Comparison of ENCODE assay signal across 8 mouse cellular contexts in genomic region chr19:55643931-55644330, GRCm38 (mm10).
DNase-seq lines count a peak whose midpoint lies in the region; ATAC-seq and TF ChIP-seq lines count a peak whose summit lies in the region.

No protein-coding gene starts in this region.

- H3K4me3 ChIP-seq in kidney, postnatal 0 days (replicated peaks; ENCODE audit: low read depth, low read length), result peak overlapping the region; percentile 36; the same call in 1 of the 2 replicates
- peak overlapping the region; percentile 60; the same call in 1 of the 2 replicates for H3K4me3 ChIP-seq in brown adipose tissue, adult 24 weeks (ENCODE audit: insufficient read depth, low read depth, low read length)
- no peak overlapping the region for H3K4me3 ChIP-seq in forebrain, embryonic 15.5 days
- H3K4me3 ChIP-seq in liver, embryonic 12.5 days, result peak overlapping the region; percentile 54

- no peaks in the 10 kb centered on the region for H3K9me3 ChIP-seq in kidney, postnatal 0 days (replicated peaks; ENCODE audit: low read length)
- no peaks in the 10 kb centered on the region for H3K9me3 ChIP-seq in forebrain, embryonic 15.5 days
- no peaks in the 10 kb centered on the region for H3K9me3 ChIP-seq in liver, embryonic 12.5 days (replicated peaks)

- no peaks in the 10 kb centered on the region for H3K36me3 ChIP-seq in kidney, postnatal 0 days (ENCODE audit: insufficient read depth, low read length)
- H3K36me3 ChIP-seq in forebrain, embryonic 15.5 days, result no peaks in the 10 kb centered on the region
- no peaks in the 10 kb centered on the region for H3K36me3 ChIP-seq in liver, embryonic 12.5 days

- DNase-seq in kidney, postnatal 0 days (ENCODE audit: low spot score), result no peak
- no peak for DNase-seq in kidney, postnatal 36 days
- DNase-seq in layer of hippocampus, adult 9-11 months, result no peak
- DNase-seq in ovary, adult 18-20 months (ENCODE audit: low spot score), result no peak
- no peak for DNase-seq in frontal cortex, postnatal 14 days (ENCODE audit: low spot score in 2 of 2)

- no peak for TF ChIP-seq CTCF in kidney, postnatal 0 days (IDR thresholded peaks at IDR 0.05; ENCODE audit: low read depth)

- no peaks in the 10 kb centered on the region for H3K4me1 ChIP-seq in kidney, postnatal 0 days (replicated peaks; ENCODE audit: insufficient read depth, low read length)
- no peaks in the 10 kb centered on the region for H3K4me1 ChIP-seq in brown adipose tissue, adult 24 weeks (ENCODE audit: control insufficient read depth, insufficient read depth, insufficient read length, low read length)
- H3K4me1 ChIP-seq in forebrain, embryonic 15.5 days, result peaks cover 10% of the 10 kb centered on the region
- peaks cover 11% of the 10 kb centered on the region for H3K4me1 ChIP-seq in liver, embryonic 12.5 days

- H3K4me2 ChIP-seq in kidney, postnatal 0 days (ENCODE audit: low read length), result peak overlapping the region; percentile 52
- H3K4me2 ChIP-seq in forebrain, embryonic 15.5 days (replicated peaks), result peak overlapping the region; percentile 33
- H3K4me2 ChIP-seq in liver, embryonic 12.5 days, result peak overlapping the region; percentile 71

- no peak overlapping the region for H3K9ac ChIP-seq in kidney, postnatal 0 days (ENCODE audit: low read depth, low read length)
- H3K9ac ChIP-seq in forebrain, embryonic 15.5 days (replicated peaks), result no peak overlapping the region
- H3K9ac ChIP-seq in liver, embryonic 12.5 days, result peak overlapping the region; percentile 33; the same call in 1 of the 2 replicates

- WGBS in kidney, postnatal 0 days, result 64% methylated on average over 13 of the region's 13 CpGs
- WGBS in forebrain, embryonic 15.5 days, result 73% methylated on average over 13 of the region's 13 CpGs
- 57% methylated on average over 13 of the region's 13 CpGs for WGBS in liver, embryonic 12.5 days (ENCODE audit: insufficient replicate concordance)

- H3K27me3 ChIP-seq in kidney, postnatal 0 days (ENCODE audit: insufficient read depth, low read length), result no peaks in the 10 kb centered on the region
- no peaks in the 10 kb centered on the region for H3K27me3 ChIP-seq in forebrain, embryonic 15.5 days
- peaks cover 24% of the 10 kb centered on the region; the same call in 1 of the 2 replicates for H3K27me3 ChIP-seq in liver, embryonic 12.5 days (replicated peaks)

- H3K27ac ChIP-seq in kidney, postnatal 0 days, result no peak overlapping the region
- no peak overlapping the region for H3K27ac ChIP-seq in brown adipose tissue, adult 24 weeks (replicated peaks; ENCODE audit: low read depth, low read length)
- no peak overlapping the region for H3K27ac ChIP-seq in forebrain, embryonic 15.5 days (replicated peaks)
- no peak overlapping the region; the same call in 1 of the 2 replicates for H3K27ac ChIP-seq in liver, embryonic 12.5 days

- ATAC-seq in kidney, postnatal 0 days (replicated peaks; ENCODE audit: low FRiP score, low read depth), result no peak
- no peak for ATAC-seq in forebrain, embryonic 15.5 days (replicated peaks)
- no peak for ATAC-seq in liver, embryonic 12.5 days
